Mouse (Mus musculus) midbrain, embryonic 13.5 days (tissue): ENCODE results near the gene Sstr2. TPM values are rescaled to one million over a fixed set of nuclear protein-coding genes. Genes with fewer than 3 reads are reported as not detected.

ENCODE experiments used
- ATAC-seq: fragments of 200-750 bp; cut with Nextera tagmentation; 2 replicates; pipeline ENCODE4 v1.8.0; 2017; ENCODE audit warnings: mild to moderate bottlenecking, moderate TSS enrichment, moderate library complexity
- H3K27ac ChIP-seq: fragments of 300-500 bp; sonication (generic); 2 replicates; pipeline ENCODE4 v1.5.1; 2015; ENCODE audit warnings: inconsistent platforms, mild to moderate bottlenecking, moderate library complexity
- H3K27me3 ChIP-seq: fragments of 300-500 bp; sonication (generic); 2 replicates; pipeline ENCODE4 v1.6.1; 2015; ENCODE audit warnings: mild to moderate bottlenecking, inconsistent platforms
- H3K36me3 ChIP-seq: fragments of 300-500 bp; sonication (generic); 2 replicates; pipeline ENCODE4 v1.6.1; 2015; ENCODE audit warnings: mild to moderate bottlenecking, inconsistent platforms
- H3K4me1 ChIP-seq: fragments of 300-500 bp; sonication (generic); replicated peaks from 2 replicates; pipeline ENCODE4 v1.6.1; 2015; ENCODE audit warnings: inconsistent platforms
- H3K4me2 ChIP-seq: fragments of 300-500 bp; sonication (generic); replicated peaks from 2 replicates; pipeline ENCODE4 v1.6.1; 2015; ENCODE audit warnings: moderate library complexity, mild to moderate bottlenecking, inconsistent platforms
- H3K4me3 ChIP-seq: fragments of 300-500 bp; sonication (generic); replicated peaks from 2 replicates; pipeline ENCODE4 v1.5.1; 2015; ENCODE audit warnings: mild to moderate bottlenecking, inconsistent platforms
- H3K9ac ChIP-seq: fragments of 300-500 bp; sonication (generic); replicated peaks from 2 replicates; pipeline ENCODE4 v1.6.1; 2015; ENCODE audit warnings: mild to moderate bottlenecking, inconsistent platforms
- H3K9me3 ChIP-seq: fragments of 300-500 bp; sonication (generic); 2 replicates; pipeline ENCODE4 v1.6.1; 2016; ENCODE audit warnings: mild to moderate bottlenecking, inconsistent platforms
- WGBS: fragments of 180-500 bp; shearing (Covaris S2); methylation state at CpG from one replicate; pipeline ENCODE4 v1.1.7; 2015; 5-methylcytosine and 5-hydroxymethylcytosine counted together
- polyA plus RNA-seq: library from polyadenylated mRNA; unstranded; fragments of >200 nt; fragmentation: Nextera tagmentation; extraction: Ambion mirVana; gene quantifications from 2 replicates; pipeline ENCODE4 v1.2.1, GENCODE M21; 2015

The Sstr2 gene
- polyA plus RNA-seq, 1 experiment from 2014 or later = 19.4 TPM

GRCm38 (mm10) chr11:113607556-113607955 lies 11.6 kb upstream of the Sstr2 start:
- no peak for ATAC-seq

DNA sequence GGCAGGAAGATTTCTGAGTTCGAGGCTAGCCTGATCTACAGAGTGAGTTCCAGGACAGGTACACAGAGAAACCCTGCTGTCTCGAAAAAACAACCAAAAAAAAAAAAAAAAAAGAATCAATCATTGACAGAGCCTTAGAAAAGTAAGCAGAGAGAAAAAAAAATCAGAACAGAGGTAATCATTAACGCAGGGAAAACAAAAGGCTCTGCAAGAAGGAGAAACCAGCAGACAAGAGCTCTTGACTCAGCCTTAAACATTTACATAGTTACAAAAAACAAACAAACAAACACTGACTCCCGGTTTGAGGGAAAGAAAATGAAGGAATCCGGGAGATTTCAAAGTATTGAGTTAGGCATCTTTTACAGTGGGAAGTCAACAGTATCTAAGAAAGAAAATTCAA lies 9.6 kb upstream of the Sstr2 start:
- 83% methylated on average over 5 of the region's 5 CpGs for WGBS

More at GRCm38 (mm10) chr11:113607556-113607955, 11.6 kb upstream of the Sstr2 start:
- no peak overlapping the region for H3K4me2 ChIP-seq
- H3K9ac ChIP-seq = no peak overlapping the region
- H3K4me3 ChIP-seq = no peak overlapping the region
- H3K4me1 ChIP-seq = peaks cover 20% of the 10 kb centered on the region
- WGBS = 97% methylated on average over 12 of the region's 12 CpGs
- no peaks in the 10 kb centered on the region for H3K36me3 ChIP-seq
- no peaks in the 10 kb centered on the region for H3K27me3 ChIP-seq
- no peaks in the 10 kb centered on the region for H3K9me3 ChIP-seq
- H3K27ac ChIP-seq = no peak overlapping the region

GRCm38 (mm10) chr11:113610266-113610665 lies 8.9 kb upstream of the Sstr2 start:
- H3K9me3 ChIP-seq = no peaks in the 10 kb centered on the region
- H3K27ac ChIP-seq = no peak overlapping the region
- no peak overlapping the region for H3K4me2 ChIP-seq
- no peak for ATAC-seq
- peaks cover 5% of the 10 kb centered on the region; the same call in 1 of the 2 replicates for H3K27me3 ChIP-seq
- H3K4me1 ChIP-seq = peaks cover 12% of the 10 kb centered on the region
- WGBS = 87% methylated on average over 5 of the region's 5 CpGs
- H3K36me3 ChIP-seq = no peaks in the 10 kb centered on the region
- H3K9ac ChIP-seq = no peak overlapping the region
- H3K4me3 ChIP-seq = no peak overlapping the region

More for the DNA sequence above, 9.6 kb upstream of the Sstr2 start:
- Histone ChIP-seq H3K9ac (no peak overlapping the region), H3K9me3 (no peaks in the 10 kb centered on the region), H3K27ac (no peak overlapping the region), H3K4me3 (no peak overlapping the region), H3K4me2 (no peak overlapping the region), H3K27me3 (peaks cover 5% of the 10 kb centered on the region; the same call in 1 of the 2 replicates), H3K36me3 (no peaks in the 10 kb centered on the region), H3K4me1 (peaks cover 12% of the 10 kb centered on the region)
- no peak for ATAC-seq

GRCm38 (mm10) chr11:113611112-113611646 lies 8.0 kb upstream of the Sstr2 start:
- no peaks in the 10 kb centered on the region for H3K9me3 ChIP-seq
- H3K27me3 ChIP-seq = peaks cover 9% of the 10 kb centered on the region; the same call in 1 of the 2 replicates
- ATAC-seq = no peak
- no peak overlapping the region for H3K4me3 ChIP-seq
- no peak overlapping the region for H3K9ac ChIP-seq
- no peaks in the 10 kb centered on the region for H3K36me3 ChIP-seq
- H3K4me2 ChIP-seq = peak overlapping the region; percentile 26; the same call in 1 of the 2 replicates
- H3K27ac ChIP-seq = peak overlapping the region; percentile 64
- 92% methylated on average over 10 of the region's 10 CpGs for WGBS
- peaks cover 12% of the 10 kb centered on the region for H3K4me1 ChIP-seq

DNA sequence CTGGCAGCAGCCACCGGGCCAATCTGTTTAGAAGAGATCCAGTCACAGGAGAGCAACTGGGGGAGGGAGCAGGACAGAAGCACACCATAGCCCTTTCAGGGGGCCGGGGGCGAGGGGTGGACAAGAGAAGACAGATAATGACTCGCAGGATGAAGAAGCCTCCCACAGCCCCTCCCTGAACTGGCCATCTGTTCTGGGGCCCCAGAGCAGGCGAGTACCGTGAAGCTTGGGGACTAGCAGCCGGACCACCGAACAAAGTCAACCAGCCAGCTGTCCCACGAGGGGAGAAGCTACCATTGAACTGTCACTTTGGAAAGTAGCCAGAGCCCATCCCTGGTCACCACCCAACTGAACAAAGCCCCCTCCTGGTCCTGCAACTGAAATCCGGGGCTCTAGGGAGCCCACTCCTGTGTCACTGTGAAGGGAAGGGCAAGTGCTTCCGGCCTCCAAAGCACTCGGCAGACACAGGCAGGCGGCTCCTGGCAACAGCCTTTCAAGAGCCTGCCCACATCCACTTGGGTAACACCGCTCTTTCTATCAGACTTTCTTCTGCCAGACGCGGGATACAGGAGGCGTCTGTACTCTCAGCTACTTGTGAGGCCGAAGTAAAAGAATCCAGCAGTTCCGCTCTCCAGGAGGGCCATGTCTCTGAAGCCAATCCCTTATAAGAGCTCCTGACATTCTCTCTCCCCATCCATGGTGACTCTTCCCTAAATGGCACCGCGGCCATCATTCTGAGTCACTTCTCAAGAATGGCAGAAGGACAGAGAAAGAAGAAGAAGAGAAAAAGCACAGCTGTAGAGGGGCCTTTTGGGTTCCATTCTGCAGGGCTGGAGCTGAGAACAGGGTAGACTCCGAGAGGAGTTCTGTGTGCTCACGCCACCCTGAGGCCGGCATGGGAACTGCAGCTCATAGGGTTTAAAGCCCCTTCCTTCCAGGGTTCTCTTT lies 7.2 kb upstream of the Sstr2 start:
- no peaks in the 10 kb centered on the region for H3K9me3 ChIP-seq
- peak overlapping the region; percentile 26 for H3K4me2 ChIP-seq
- peaks cover 9% of the 10 kb centered on the region; the same call in 1 of the 2 replicates for H3K27me3 ChIP-seq
- H3K36me3 ChIP-seq = no peaks in the 10 kb centered on the region
- peak; percentile 93 for ATAC-seq
- H3K4me3 ChIP-seq = no peak overlapping the region
- WGBS = 11% methylated on average over 24 of the region's 24 CpGs
- 0 out of 2 replicates have a peak overlapping the region, but pooled peaks have one; percentile 28 for H3K9ac ChIP-seq
- H3K27ac ChIP-seq = peak overlapping the region; percentile 64
- peaks cover 12% of the 10 kb centered on the region for H3K4me1 ChIP-seq

- Histone ChIP-seq H3K27me3 (peaks cover 31% of the 10 kb centered on the region), H3K9me3 (no peaks in the 10 kb centered on the region), H3K4me1 (peaks cover 32% of the 10 kb centered on the region), H3K4me2 (no peak overlapping the region), H3K27ac (no peak overlapping the region), H3K36me3 (no peaks in the 10 kb centered on the region), H3K4me3 (no peak overlapping the region), H3K9ac (no peak overlapping the region)
- no peak for ATAC-seq
- 85% methylated on average over 6 of the region's 6 CpGs for WGBS
Measured at GRCm38 (mm10) chr11:113614476-113614875, 4.7 kb upstream of the Sstr2 start.

GRCm38 (mm10) chr11:113617132-113617911 lies 1.8 kb upstream of the Sstr2 start:
- ATAC-seq = no peak
- H3K4me2 ChIP-seq = no peak overlapping the region
- peaks cover 45% of the 10 kb centered on the region for H3K4me1 ChIP-seq

DNA sequence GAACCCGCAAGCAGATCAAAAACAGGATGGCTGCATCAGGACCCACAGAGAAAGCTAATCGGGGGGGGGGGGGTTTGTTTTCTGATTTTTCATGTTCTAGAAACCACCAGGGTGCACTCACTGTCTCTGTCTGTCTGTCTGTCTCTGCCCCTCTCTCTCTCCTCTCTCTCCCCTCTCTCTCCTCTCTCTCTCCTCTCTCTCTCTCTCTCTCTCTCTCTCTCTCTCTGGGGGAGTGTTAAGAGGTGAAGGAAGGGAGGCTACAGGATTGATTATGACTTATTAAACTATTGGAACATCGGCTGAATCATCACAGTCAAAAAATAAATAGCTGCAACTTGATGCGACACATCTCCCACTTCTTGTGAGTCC lies 855 bp upstream of the Sstr2 start:
- WGBS = 29% methylated on average over 4 of the region's 4 CpGs
- H3K4me1 ChIP-seq = peaks cover 44% of the 10 kb centered on the region
- H3K9ac ChIP-seq = 0 out of 2 replicates have a peak overlapping the region, but pooled peaks have one; percentile 76
- no peak overlapping the region for H3K27ac ChIP-seq
- H3K36me3 ChIP-seq = no peaks in the 10 kb centered on the region
- ATAC-seq = no peak
- no peaks in the 10 kb centered on the region for H3K9me3 ChIP-seq
- peak overlapping the region; percentile 57 for H3K4me3 ChIP-seq
- H3K27me3 ChIP-seq = peaks cover 57% of the 10 kb centered on the region
- H3K4me2 ChIP-seq = peak overlapping the region; percentile 93

More at GRCm38 (mm10) chr11:113617132-113617911, 1.8 kb upstream of the Sstr2 start:
- peaks cover 57% of the 10 kb centered on the region for H3K27me3 ChIP-seq
- no peak overlapping the region for H3K27ac ChIP-seq
- no peaks in the 10 kb centered on the region for H3K9me3 ChIP-seq
- no peaks in the 10 kb centered on the region for H3K36me3 ChIP-seq
- 48% methylated on average over 14 of the region's 14 CpGs for WGBS
- H3K4me3 ChIP-seq = no peak overlapping the region
- H3K9ac ChIP-seq = no peak overlapping the region

GRCm38 (mm10) chr11:113619420-113620080 lies 408 bp downstream of the Sstr2 start:
- 2% methylated on average over 31 of the region's 31 CpGs for WGBS
- peaks cover 53% of the 10 kb centered on the region for H3K27me3 ChIP-seq
- peaks cover 5% of the 10 kb centered on the region for H3K36me3 ChIP-seq
- peak overlapping the region; percentile 76 for H3K9ac ChIP-seq
- H3K9me3 ChIP-seq = no peaks in the 10 kb centered on the region
- no peak; the same call in 1 of the 2 replicates for ATAC-seq
- H3K4me3 ChIP-seq = peak overlapping the region; percentile 57
- H3K4me2 ChIP-seq = peak overlapping the region; percentile 93
- H3K4me1 ChIP-seq = peaks cover 44% of the 10 kb centered on the region
- H3K27ac ChIP-seq = 0 out of 2 replicates have a peak overlapping the region, but pooled peaks have one; percentile 30

DNA sequence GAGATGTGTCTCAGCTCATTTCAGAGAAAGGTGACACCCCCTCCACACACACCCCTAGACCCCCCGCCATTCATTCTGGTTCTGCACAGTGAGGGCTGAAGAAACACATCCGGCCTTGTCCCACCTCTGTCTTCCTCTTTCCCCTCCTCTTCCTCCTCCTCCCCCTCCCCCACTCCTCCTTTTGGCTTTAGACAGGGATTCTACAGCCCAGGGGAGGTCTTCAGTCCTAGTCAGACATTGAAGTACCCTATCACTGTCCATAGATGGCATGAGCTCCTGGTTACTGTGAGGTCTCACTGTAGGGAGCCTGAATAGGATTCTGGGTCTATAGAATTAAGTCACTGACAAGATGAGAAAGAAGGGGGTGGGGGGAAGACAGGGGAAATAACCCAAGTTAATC lies 1.9 kb downstream of the Sstr2 start:
- H3K36me3 ChIP-seq = peaks cover 15% of the 10 kb centered on the region
- H3K4me2 ChIP-seq = peak overlapping the region; percentile 93
- H3K27me3 ChIP-seq = peaks cover 49% of the 10 kb centered on the region
- H3K27ac ChIP-seq = no peak overlapping the region
- H3K4me1 ChIP-seq = peaks cover 44% of the 10 kb centered on the region
- no peak for ATAC-seq
- 55% methylated on average over 2 of the region's 2 CpGs for WGBS
- peak overlapping the region; percentile 57 for H3K4me3 ChIP-seq
- H3K9me3 ChIP-seq = no peaks in the 10 kb centered on the region
- no peak overlapping the region for H3K9ac ChIP-seq

DNA sequence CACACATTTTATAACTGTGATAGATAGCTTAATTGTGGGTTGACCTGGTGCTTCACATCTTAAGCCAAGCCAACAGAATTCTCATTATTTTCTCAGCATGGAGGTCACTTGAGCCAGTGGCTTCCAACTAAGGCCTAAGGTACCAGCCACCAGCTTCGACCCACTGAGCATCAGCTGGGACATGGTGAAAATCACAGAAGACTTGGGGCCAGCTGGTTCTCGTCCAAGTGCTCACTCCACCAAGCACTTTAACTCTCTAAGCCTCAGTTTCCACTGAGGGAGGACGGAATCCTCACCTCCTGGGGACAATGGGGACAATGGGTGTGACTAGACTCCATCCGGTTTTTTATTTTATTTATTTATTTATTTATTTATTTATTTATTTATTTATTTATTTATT lies 2.9 kb downstream of the Sstr2 start:
- Histone ChIP-seq H3K4me2 (no peak overlapping the region), H3K9me3 (no peaks in the 10 kb centered on the region), H3K27me3 (peaks cover 49% of the 10 kb centered on the region), H3K9ac (no peak overlapping the region), H3K4me1 (peaks cover 44% of the 10 kb centered on the region), H3K27ac (no peak overlapping the region), H3K4me3 (no peak overlapping the region), H3K36me3 (peaks cover 15% of the 10 kb centered on the region)
- no peak for ATAC-seq
- 88% methylated on average over 4 of the region's 4 CpGs for WGBS
